Mouse (Mus musculus): ENCODE data around the gene Gpr22.

DNA sequence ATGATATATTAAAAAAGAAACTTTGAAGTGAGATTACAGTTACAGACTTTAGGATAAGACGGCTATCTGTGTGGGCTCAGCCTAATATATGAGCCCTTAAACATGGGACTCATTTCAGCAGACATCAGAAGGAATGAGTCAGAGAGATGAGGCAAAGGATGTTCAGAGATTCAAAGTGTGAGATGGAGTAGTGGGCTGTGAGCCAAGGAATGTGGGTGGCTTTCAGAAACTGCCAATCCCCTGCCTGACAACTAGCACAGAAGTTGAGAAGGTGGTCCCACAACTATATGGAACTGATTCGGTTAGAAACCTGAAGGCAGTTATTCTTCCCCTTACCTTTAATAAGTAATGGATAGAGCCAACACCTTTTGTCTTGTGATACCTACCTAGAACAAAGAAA lies 20.9 kb upstream of the Gpr22 start:
- TF ChIP-seq CTCF (IDR thresholded peaks at IDR 0.05; ENCODE audit: borderline replicate concordance, control insufficient read depth, extremely low read depth, insufficient read depth, low read length, poor library complexity) (no peak), POLR2A (IDR thresholded peaks at IDR 0.05; ENCODE audit: control insufficient read depth, extremely low read depth, insufficient read depth, low read length, poor library complexity) (no peak)

Measured in thymus, adult 2 months (tissue).